In genomic region chr9:108082549-108082948, GRCm38 (mm10) we compare ENCODE assay signal across 7 mouse cellular contexts. TPM values are rescaled to one million over a fixed set of nuclear protein-coding genes. Genes with fewer than 3 reads are reported as not detected.
A peak's percentile ranks its signal among the peaks of the same experiment; 100 is the strongest.
DNase-seq lines count a peak whose midpoint lies in the region; ATAC-seq lines count a peak whose summit lies in the region.

No protein-coding gene starts in this region.

- peaks cover 20% of the 10 kb centered on the region for H3K36me3 ChIP-seq in lung, embryonic 16.5 days (ENCODE audit: control insufficient read depth, insufficient read depth, low read length)
- peaks cover 35% of the 10 kb centered on the region for H3K36me3 ChIP-seq in intestine, embryonic 14.5 days (ENCODE audit: control insufficient read depth, insufficient read depth, low read length)
- peaks cover 40% of the 10 kb centered on the region for H3K36me3 ChIP-seq in neural tube, embryonic 13.5 days

- no peak for DNase-seq in lung, postnatal 36 days
- peak; percentile 62 for DNase-seq in intestine, embryonic 14.5 days (ENCODE audit: low spot score)
- DNase-seq in urinary bladder, postnatal 14 days (ENCODE audit: low spot score), result no peak
- no peak for DNase-seq in layer of hippocampus, adult 8-10 months (ENCODE audit: low spot score in 2 of 2)

- H3K9ac ChIP-seq in lung, embryonic 16.5 days (ENCODE audit: low read length), result peak overlapping the region; percentile 21; the same call in 1 of the 2 replicates
- H3K9ac ChIP-seq in intestine, embryonic 14.5 days (ENCODE audit: low read length), result no peak overlapping the region
- peak overlapping the region; percentile 38; the same call in 1 of the 2 replicates for H3K9ac ChIP-seq in neural tube, embryonic 13.5 days

- peak overlapping the region; percentile 25 for H3K4me3 ChIP-seq in lung, embryonic 16.5 days (ENCODE audit: low read length)
- H3K4me3 ChIP-seq in intestine, embryonic 14.5 days (ENCODE audit: low read depth, low read length), result no peak overlapping the region
- no peak overlapping the region for H3K4me3 ChIP-seq in neural tube, embryonic 13.5 days

- no peak overlapping the region for H3K27ac ChIP-seq in lung, embryonic 16.5 days (ENCODE audit: low read length)
- H3K27ac ChIP-seq in intestine, embryonic 14.5 days (ENCODE audit: low read depth), result no peak overlapping the region
- no peak overlapping the region for H3K27ac ChIP-seq in neural tube, embryonic 13.5 days (replicated peaks)

- peaks cover 8% of the 10 kb centered on the region; the same call in 1 of the 2 replicates for H3K4me1 ChIP-seq in lung, embryonic 16.5 days (replicated peaks; ENCODE audit: control insufficient read depth, insufficient read depth, low read length)
- H3K4me1 ChIP-seq in intestine, embryonic 14.5 days (replicated peaks; ENCODE audit: control insufficient read depth, insufficient read depth, low read length), result peaks cover 9% of the 10 kb centered on the region; the same call in 1 of the 2 replicates
- peaks cover 26% of the 10 kb centered on the region for H3K4me1 ChIP-seq in neural tube, embryonic 13.5 days (replicated peaks)

- peak overlapping the region; percentile 43 for H3K4me2 ChIP-seq in lung, embryonic 16.5 days (ENCODE audit: low read depth, low read length)
- peak overlapping the region; percentile 18 for H3K4me2 ChIP-seq in intestine, embryonic 14.5 days (ENCODE audit: low read length)
- peak overlapping the region; percentile 26 for H3K4me2 ChIP-seq in neural tube, embryonic 13.5 days

- WGBS in lung, embryonic 16.5 days, result 5% methylated on average over 19 of the region's 19 CpGs
- 5% methylated on average over 19 of the region's 19 CpGs for WGBS in intestine, embryonic 14.5 days
- 7% methylated on average over 19 of the region's 19 CpGs for WGBS in neural tube, embryonic 13.5 days

- no peak for ATAC-seq in lung, embryonic 16.5 days (ENCODE audit: low read depth)
- peak; percentile 12; the same call in 1 of the 2 replicates for ATAC-seq in erythroblast, adult 5-6 weeks (replicated peaks; ENCODE audit: low FRiP score, poor library complexity, severe bottlenecking)
- no peak for ATAC-seq in intestine, embryonic 14.5 days (replicated peaks; ENCODE audit: low FRiP score, low TSS enrichment, low read depth)
- ATAC-seq in neural tube, embryonic 13.5 days (ENCODE audit: low read depth), result no peak

- H3K27me3 ChIP-seq in lung, embryonic 16.5 days (ENCODE audit: control insufficient read depth, insufficient read depth, low read depth, low read length), result peaks cover 25% of the 10 kb centered on the region
- H3K27me3 ChIP-seq in intestine, embryonic 14.5 days (replicated peaks; ENCODE audit: control insufficient read depth, insufficient read depth, low read length), result peaks cover 37% of the 10 kb centered on the region
- H3K27me3 ChIP-seq in neural tube, embryonic 13.5 days, result peaks cover 46% of the 10 kb centered on the region

- H3K9me3 ChIP-seq in lung, embryonic 16.5 days (ENCODE audit: control insufficient read depth, low read length), result no peaks in the 10 kb centered on the region
- H3K9me3 ChIP-seq in intestine, embryonic 14.5 days (ENCODE audit: control insufficient read depth, low read length), result no peaks in the 10 kb centered on the region
- H3K9me3 ChIP-seq in neural tube, embryonic 13.5 days, result no peaks in the 10 kb centered on the region

RNA-seq across cellular contexts. Expression of gene Rnf123, which starts 0.6 kb away (rescaled TPM):
- polyA plus RNA-seq in lung, embryonic 16.5 days (2015; fragmentation: Nextera tagmentation; extraction: Ambion mirVana), result 24.9 and 27.1 TPM in 2 replicates
- 734 and 842 TPM in 2 replicates for total RNA-seq in erythroblast, adult 5-6 weeks (2015; ENCODE audit: low replicate concordance)
- total RNA-seq in erythroblast, adult 5-6 weeks (2017; ENCODE audit: low replicate concordance), result 498 and 626 TPM in 2 replicates
- 30.7 and 33.2 TPM in 2 replicates for polyA plus RNA-seq in intestine, embryonic 14.5 days (2014; fragmentation: Nextera tagmentation; extraction: Ambion mirVana)
- 43.8 and 44.0 TPM in 2 replicates for polyA plus RNA-seq in neural tube, embryonic 13.5 days (2015; fragmentation: Nextera tagmentation; extraction: Ambion mirVana)
- total RNA-seq in layer of hippocampus, adult 8-10 months (2022), result 100 to 1,000 TPM in 3 of 4 experiments, 10 to 100 TPM in 1; 89.0 to 123 (median 115) TPM

RNA-seq across cellular contexts. Expression of gene Mst1, which starts 2.3 kb away (rescaled TPM):
- polyA plus RNA-seq in lung, embryonic 16.5 days (2015; fragmentation: Nextera tagmentation; extraction: Ambion mirVana), result 0.41 and 1.2 TPM in 2 replicates
- total RNA-seq in erythroblast, adult 5-6 weeks (2015; ENCODE audit: low replicate concordance), result 33.0 and 48.8 TPM in 2 replicates
- 6.6 and 13.4 TPM in 2 replicates for total RNA-seq in erythroblast, adult 5-6 weeks (2017; ENCODE audit: low replicate concordance)
- polyA plus RNA-seq in intestine, embryonic 14.5 days (2014; fragmentation: Nextera tagmentation; extraction: Ambion mirVana), result 0.17 and 0.78 TPM in 2 replicates
- polyA plus RNA-seq in neural tube, embryonic 13.5 days (2015; fragmentation: Nextera tagmentation; extraction: Ambion mirVana), result 0.18 TPM in 1 of 2 replicates, not detected in the other
- total RNA-seq in layer of hippocampus, adult 8-10 months (2022), result not detected

RNA-seq across cellular contexts. Expression of gene Apeh, which starts 11.9 kb away (rescaled TPM):
- 53.1 and 59.9 TPM in 2 replicates for polyA plus RNA-seq in lung, embryonic 16.5 days (2015; fragmentation: Nextera tagmentation; extraction: Ambion mirVana)
- total RNA-seq in erythroblast, adult 5-6 weeks (2015; ENCODE audit: low replicate concordance), result 123 and 182 TPM in 2 replicates
- 219 and 268 TPM in 2 replicates for total RNA-seq in erythroblast, adult 5-6 weeks (2017; ENCODE audit: low replicate concordance)
- 57.7 and 61.1 TPM in 2 replicates for polyA plus RNA-seq in intestine, embryonic 14.5 days (2014; fragmentation: Nextera tagmentation; extraction: Ambion mirVana)
- polyA plus RNA-seq in neural tube, embryonic 13.5 days (2015; fragmentation: Nextera tagmentation; extraction: Ambion mirVana), result 48.6 and 64.1 TPM in 2 replicates
- total RNA-seq in layer of hippocampus, adult 8-10 months (2022), result 10 to 100 TPM; 33.9 to 45.8 (median 35.5) TPM

RNA-seq across cellular contexts. Expression of gene Amigo3, which starts 29.6 kb away (rescaled TPM):
- polyA plus RNA-seq in lung, embryonic 16.5 days (2015; fragmentation: Nextera tagmentation; extraction: Ambion mirVana), result 2.5 and 3.0 TPM in 2 replicates
- total RNA-seq in erythroblast, adult 5-6 weeks (2015; ENCODE audit: low replicate concordance), result 0.77 TPM in 1 of 2 replicates, not detected in the other
- 2.3 and 2.8 TPM in 2 replicates for total RNA-seq in erythroblast, adult 5-6 weeks (2017; ENCODE audit: low replicate concordance)
- 2.5 and 2.7 TPM in 2 replicates for polyA plus RNA-seq in intestine, embryonic 14.5 days (2014; fragmentation: Nextera tagmentation; extraction: Ambion mirVana)
- polyA plus RNA-seq in neural tube, embryonic 13.5 days (2015; fragmentation: Nextera tagmentation; extraction: Ambion mirVana), result 2.8 and 3.0 TPM in 2 replicates
- total RNA-seq in layer of hippocampus, adult 8-10 months (2022), result 1 to 10 TPM; 1.2 to 2.3 (median 1.6) TPM

RNA-seq across cellular contexts. Expression of gene Gmppb, which starts 33.5 kb away (rescaled TPM):
- 25.6 and 26.5 TPM in 2 replicates for polyA plus RNA-seq in lung, embryonic 16.5 days (2015; fragmentation: Nextera tagmentation; extraction: Ambion mirVana)
- total RNA-seq in erythroblast, adult 5-6 weeks (2015; ENCODE audit: low replicate concordance), result 4.8 and 5.6 TPM in 2 replicates
- 4.1 and 7.8 TPM in 2 replicates for total RNA-seq in erythroblast, adult 5-6 weeks (2017; ENCODE audit: low replicate concordance)
- 29.1 and 33.5 TPM in 2 replicates for polyA plus RNA-seq in intestine, embryonic 14.5 days (2014; fragmentation: Nextera tagmentation; extraction: Ambion mirVana)
- polyA plus RNA-seq in neural tube, embryonic 13.5 days (2015; fragmentation: Nextera tagmentation; extraction: Ambion mirVana), result 21.9 and 25.3 TPM in 2 replicates
- 10 to 100 TPM; 17.2 to 21.6 (median 19.2) TPM for total RNA-seq in layer of hippocampus, adult 8-10 months (2022)
